Comparison of ENCODE assay signal across 8 mouse cellular contexts in the genomic region with DNA sequence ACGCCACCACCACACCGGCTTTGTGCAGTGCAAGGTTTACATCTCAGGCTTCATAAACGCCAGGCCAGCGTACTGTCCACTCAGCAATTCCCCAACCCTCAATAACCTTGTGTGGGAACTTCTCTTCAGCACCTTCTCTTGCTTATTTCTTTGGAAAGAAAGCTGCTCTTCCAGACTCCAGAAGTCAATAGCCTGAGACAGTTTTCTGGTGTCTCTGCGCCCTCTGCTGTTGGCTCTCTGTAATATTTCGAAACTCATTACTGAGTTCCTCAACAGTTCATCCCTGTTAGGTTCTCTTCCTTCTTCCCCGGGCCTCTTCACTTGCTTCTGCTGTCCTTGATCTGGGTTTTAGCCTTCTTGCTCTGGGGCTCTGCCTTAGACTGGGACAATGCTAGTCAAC. TPM values are rescaled to one million over a fixed set of nuclear protein-coding genes. Genes with fewer than 3 reads are reported as not detected.
DNase-seq lines count a peak whose midpoint lies in the region; ATAC-seq and TF ChIP-seq lines count a peak whose summit lies in the region.

No protein-coding gene starts in this region.

- no peak overlapping the region for H3K4me2 ChIP-seq in forebrain, embryonic 14.5 days (ENCODE audit: low read length)
- H3K4me2 ChIP-seq in forebrain, embryonic 15.5 days (replicated peaks), result no peak overlapping the region
- no peak overlapping the region for H3K4me2 ChIP-seq in heart, postnatal 0 days (ENCODE audit: low read depth, low read length)

- TF ChIP-seq CTCF in G1E (IDR thresholded peaks at IDR 0.05; ENCODE audit: low read depth, low read length), result peak; percentile 39
- peak; percentile 68 for TF ChIP-seq CTCF in heart, postnatal 0 days (IDR thresholded peaks at IDR 0.05; ENCODE audit: low read depth)

- H3K9ac ChIP-seq in forebrain, embryonic 14.5 days (ENCODE audit: low read length), result no peak overlapping the region
- no peak overlapping the region for H3K9ac ChIP-seq in forebrain, embryonic 15.5 days (replicated peaks)
- H3K9ac ChIP-seq in heart, postnatal 0 days (replicated peaks; ENCODE audit: low read depth, low read length), result no peak overlapping the region

- no peak for TF ChIP-seq EP300 in heart, postnatal 0 days (IDR thresholded peaks at IDR 0.05; ENCODE audit: low read depth)

- 21% methylated on average over 7 of the region's 7 CpGs for WGBS in forebrain, embryonic 14.5 days
- 22% methylated on average over 7 of the region's 7 CpGs for WGBS in forebrain, embryonic 15.5 days
- WGBS in heart, postnatal 0 days, result 20% methylated on average over 7 of the region's 7 CpGs

- ATAC-seq in forebrain, embryonic 14.5 days, result no peak; the same call in 1 of the 2 replicates
- ATAC-seq in forebrain, embryonic 15.5 days (replicated peaks), result no peak
- ATAC-seq in G1E (ENCODE audit: extremely low read depth, insufficient number of reproducible peaks, low FRiP score, poor library complexity, severe bottlenecking), result no peak
- ATAC-seq in heart, postnatal 0 days (ENCODE audit: insufficient read depth, low read depth), result no peak

- H3K4me3 ChIP-seq in forebrain, embryonic 14.5 days (ENCODE audit: low read depth, low read length), result no peak overlapping the region
- no peak overlapping the region for H3K4me3 ChIP-seq in forebrain, embryonic 15.5 days
- H3K4me3 ChIP-seq in G1E (ENCODE audit: low read depth, low read length), result peak overlapping the region; percentile 15; the same call in 1 of the 2 replicates
- no peak overlapping the region for H3K4me3 ChIP-seq in heart, postnatal 0 days (ENCODE audit: low read depth, low read length)

- no peaks in the 10 kb centered on the region for H3K27me3 ChIP-seq in forebrain, embryonic 14.5 days (replicated peaks; ENCODE audit: control insufficient read depth, insufficient read depth, low read length)
- H3K27me3 ChIP-seq in forebrain, embryonic 15.5 days, result no peaks in the 10 kb centered on the region
- H3K27me3 ChIP-seq in G1E (ENCODE audit: insufficient read depth, low read length), result 0 out of 2 replicates have a peak, but pooled peaks cover 3% of the 10 kb centered on the region
- H3K27me3 ChIP-seq in heart, postnatal 0 days (ENCODE audit: control insufficient read depth, insufficient read depth, low read length), result no peaks in the 10 kb centered on the region

- no peaks in the 10 kb centered on the region for H3K36me3 ChIP-seq in forebrain, embryonic 14.5 days (ENCODE audit: control insufficient read depth, insufficient read depth, low read length)
- H3K36me3 ChIP-seq in forebrain, embryonic 15.5 days, result no peaks in the 10 kb centered on the region
- H3K36me3 ChIP-seq in G1E (replicated peaks), result no peaks in the 10 kb centered on the region
- no peaks in the 10 kb centered on the region for H3K36me3 ChIP-seq in heart, postnatal 0 days (replicated peaks; ENCODE audit: control insufficient read depth, insufficient read depth, low read length)

- peak; percentile 85 for DNase-seq in forebrain, embryonic 14.5 days (ENCODE audit: low spot score)
- peak; percentile 51 for DNase-seq in G1E (ENCODE audit: low spot score)
- peak; percentile 76 to 78 for DNase-seq in cerebellum, postnatal 14 days
- DNase-seq in heart, postnatal 0 days (ENCODE audit: low spot score), result peak; percentile 52
- DNase-seq in layer of hippocampus, adult 9-10 months (ENCODE audit: low spot score), result peak; percentile 65
- DNase-seq in lung, postnatal 25 days (ENCODE audit: low spot score), result peak; percentile 70
- peak; percentile 75 for DNase-seq in right cerebral cortex, postnatal 4 days

- H3K9me3 ChIP-seq in forebrain, embryonic 14.5 days (replicated peaks; ENCODE audit: control insufficient read depth, low read length), result no peaks in the 10 kb centered on the region
- no peaks in the 10 kb centered on the region for H3K9me3 ChIP-seq in forebrain, embryonic 15.5 days
- no peaks in the 10 kb centered on the region for H3K9me3 ChIP-seq in G1E (replicated peaks)
- H3K9me3 ChIP-seq in heart, postnatal 0 days (replicated peaks; ENCODE audit: control insufficient read depth, low read length), result no peaks in the 10 kb centered on the region

- H3K4me1 ChIP-seq in forebrain, embryonic 14.5 days (ENCODE audit: control insufficient read depth, insufficient read depth, low read length), result no peaks in the 10 kb centered on the region
- no peaks in the 10 kb centered on the region for H3K4me1 ChIP-seq in forebrain, embryonic 15.5 days
- peaks cover 53% of the 10 kb centered on the region for H3K4me1 ChIP-seq in G1E (ENCODE audit: insufficient read depth, low read depth, low read length)
- no peaks in the 10 kb centered on the region for H3K4me1 ChIP-seq in heart, postnatal 0 days (ENCODE audit: control insufficient read depth, insufficient read depth)

- no peak overlapping the region for H3K27ac ChIP-seq in forebrain, embryonic 14.5 days (ENCODE audit: low read depth, low read length)
- no peak overlapping the region for H3K27ac ChIP-seq in forebrain, embryonic 15.5 days (replicated peaks)
- no peak overlapping the region for H3K27ac ChIP-seq in heart, postnatal 0 days (ENCODE audit: low read depth)

RNA-seq across cellular contexts. Expression of gene Psmb4, which starts 16.0 kb away (rescaled TPM):
- 438 and 518 TPM in 2 replicates for polyA plus RNA-seq in forebrain, embryonic 14.5 days (2014; fragmentation: Nextera tagmentation; extraction: Ambion mirVana)
- 380 and 393 TPM in 2 replicates for polyA plus RNA-seq in forebrain, embryonic 15.5 days (2015; fragmentation: Nextera tagmentation; extraction: Ambion mirVana)
- total RNA-seq in G1E (2014; fragmentation: Nextera tagmentation) (185 and 255 TPM in 2 replicates), G1E (2017) (408 and 449 TPM in 2 replicates)
- 273 and 326 TPM in 2 replicates for polyA plus RNA-seq in G1E (2012)
- total RNA-seq in heart, postnatal 0 days (2014; rRNA removed; ENCODE audit: low replicate concordance), result 256 and 302 TPM in 2 replicates
- polyA plus RNA-seq in heart, postnatal 0 days (2015; fragmentation: Nextera tagmentation; extraction: Ambion mirVana), result 274 and 296 TPM in 2 replicates

RNA-seq across cellular contexts. Expression of gene Selenbp1, which starts 30.1 kb away (rescaled TPM):
- 10.0 TPM in 2 replicates for polyA plus RNA-seq in forebrain, embryonic 14.5 days (2014; fragmentation: Nextera tagmentation; extraction: Ambion mirVana)
- polyA plus RNA-seq in forebrain, embryonic 15.5 days (2015; fragmentation: Nextera tagmentation; extraction: Ambion mirVana), result 9.5 and 11.6 TPM in 2 replicates
- total RNA-seq in G1E (2014; fragmentation: Nextera tagmentation) (110 and 119 TPM in 2 replicates), G1E (2017) (367 and 434 TPM in 2 replicates)
- 39.8 and 133 TPM in 2 replicates for polyA plus RNA-seq in G1E (2012)
- 183 and 212 TPM in 2 replicates for total RNA-seq in heart, postnatal 0 days (2014; rRNA removed; ENCODE audit: low replicate concordance)
- 101 and 112 TPM in 2 replicates for polyA plus RNA-seq in heart, postnatal 0 days (2015; fragmentation: Nextera tagmentation; extraction: Ambion mirVana)

RNA-seq across cellular contexts. Expression of gene Rfx5, which starts 51.1 kb away (rescaled TPM):
- 5.6 and 5.9 TPM in 2 replicates for polyA plus RNA-seq in forebrain, embryonic 14.5 days (2014; fragmentation: Nextera tagmentation; extraction: Ambion mirVana)
- polyA plus RNA-seq in forebrain, embryonic 15.5 days (2015; fragmentation: Nextera tagmentation; extraction: Ambion mirVana), result 5.4 and 6.0 TPM in 2 replicates
- 27.8 and 36.2 TPM in 2 replicates for total RNA-seq in G1E (2014; fragmentation: Nextera tagmentation)
- 21.8 and 24.3 TPM in 2 replicates for total RNA-seq in G1E (2017)
- polyA plus RNA-seq in G1E (2012), result 9.6 and 11.7 TPM in 2 replicates
- total RNA-seq in heart, postnatal 0 days (2014; rRNA removed; ENCODE audit: low replicate concordance), result 3.9 and 8.6 TPM in 2 replicates
- polyA plus RNA-seq in heart, postnatal 0 days (2015; fragmentation: Nextera tagmentation; extraction: Ambion mirVana), result 2.3 and 2.7 TPM in 2 replicates
